ENCODE assay signal across 8 mouse cellular contexts in the genomic region with DNA sequence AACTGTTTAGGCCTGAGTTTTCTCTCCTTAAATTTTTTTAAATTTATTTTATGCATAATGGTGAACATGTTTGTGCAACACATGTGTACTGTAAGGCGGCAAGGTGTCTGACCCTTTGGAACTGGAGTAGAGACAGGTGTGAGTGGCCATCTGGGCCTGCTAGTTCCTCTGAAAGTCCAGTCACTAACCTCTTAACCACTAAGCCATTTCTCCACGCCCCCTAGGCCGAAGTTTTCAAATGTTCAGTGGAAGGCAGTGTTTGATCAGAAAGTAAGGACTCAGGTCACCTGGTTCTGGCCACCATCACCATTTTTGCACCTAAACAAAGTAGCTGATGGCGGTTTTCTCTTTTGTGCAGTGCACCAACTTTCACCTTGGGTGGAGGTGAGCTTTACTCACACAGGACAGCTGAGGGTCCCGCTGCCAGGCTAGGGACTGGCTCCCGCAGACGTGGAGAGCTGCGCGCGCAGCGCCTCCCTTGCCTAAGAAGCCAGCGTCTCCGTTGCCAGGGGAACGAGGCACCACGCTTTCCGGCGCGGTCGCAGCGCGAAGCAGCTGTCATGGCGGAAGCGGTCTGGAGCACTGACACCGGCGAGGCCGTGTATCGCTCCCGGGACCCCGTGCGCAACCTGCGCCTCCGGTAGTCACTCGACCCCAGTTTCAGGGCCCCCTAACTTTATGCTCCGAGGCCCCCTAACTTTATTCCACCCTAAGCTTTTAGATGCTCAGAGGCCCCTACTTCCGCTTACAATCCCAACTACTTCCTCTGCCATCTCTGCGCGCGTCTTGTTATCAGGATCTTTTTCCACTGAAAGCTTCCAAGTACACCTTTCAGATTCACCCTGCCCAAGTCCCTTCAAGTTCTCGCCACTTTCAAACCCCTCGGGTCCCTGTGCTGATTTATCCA. TPM values are rescaled to one million over a fixed set of nuclear protein-coding genes. Genes with fewer than 3 reads are reported as not detected.
DNase-seq lines count a peak whose midpoint lies in the region; ATAC-seq lines count a peak whose summit lies in the region.

A gene (plus strand): TSS at position 526 of the 907 bp plus-strand sequence.

- H3K4me2 ChIP-seq in hindbrain, embryonic 11.5 days (replicated peaks; ENCODE audit: low read depth, low read length): peak within 1 kb of the TSS; percentile 62

- H3K9ac ChIP-seq in hindbrain, embryonic 11.5 days (ENCODE audit: low read depth, low read length): peak within 1 kb of the TSS; percentile 70

- no peaks in the 10 kb centered on the region; the same call in 1 of the 2 replicates for H3K36me3 ChIP-seq in hindbrain, embryonic 11.5 days (ENCODE audit: control insufficient read depth, insufficient read depth, low read length)

- no peaks in the 10 kb centered on the region for H3K4me1 ChIP-seq in hindbrain, embryonic 11.5 days (replicated peaks; ENCODE audit: control insufficient read depth, insufficient read depth, low read length)

- ATAC-seq in hindbrain, embryonic 11.5 days (ENCODE audit: low FRiP score): peak; percentile 91

- H3K27ac ChIP-seq in hindbrain, embryonic 11.5 days (ENCODE audit: low read depth, low read length): peak within 1 kb of the TSS; percentile 39; the same call in 1 of the 2 replicates

- no peaks in the 10 kb centered on the region for H3K27me3 ChIP-seq in hindbrain, embryonic 11.5 days (ENCODE audit: control insufficient read depth, insufficient read depth, low read length)

- WGBS in hindbrain, embryonic 11.5 days: 6% methylated on average over 40 of the region's 40 CpGs

- peak within 1 kb of the TSS; percentile 57 for H3K4me3 ChIP-seq in hindbrain, embryonic 11.5 days (ENCODE audit: low read depth, low read length)

- H3K9me3 ChIP-seq in hindbrain, embryonic 11.5 days (ENCODE audit: control insufficient read depth, low read length): no peaks in the 10 kb centered on the region

- DNase-seq in MN1 (ENCODE audit: low spot score): peak; percentile 93
- DNase-seq in cerebellum, adult 9-10 months: peak; percentile 87
- DNase-seq in frontal cortex, adult 2 months (ENCODE audit: extremely low spot score in 1 of 2, low spot score in 1 of 2): peak; percentile 80 to 92
- DNase-seq in hindbrain, embryonic 11.5 days (ENCODE audit: low spot score): peak; percentile 98
- DNase-seq in layer of hippocampus, postnatal 10 days (ENCODE audit: low spot score in 2 of 2): peak; percentile 89 to 92
- DNase-seq in lung, postnatal 10 days: peak; percentile 95
- peak; percentile 88 for DNase-seq in ovary, postnatal 36 days (ENCODE audit: low spot score)
- DNase-seq in thymus, postnatal 25 days: peak; percentile 91

RNA-seq across cellular contexts. Expression of the gene that starts here (rescaled TPM):
- 11.0 and 12.4 TPM in 2 replicates for polyA plus RNA-seq in frontal cortex, adult 2 months (2012; rRNA removed)
- polyA plus RNA-seq in hindbrain, embryonic 11.5 days (2014; fragmentation: Nextera tagmentation; extraction: Ambion mirVana): 13.2 and 16.2 TPM in 2 replicates
- total RNA-seq in layer of hippocampus, postnatal 10 days (2021): 1 to 10 TPM; 7.0 to 7.2 TPM

Comparison
In these comparisons a context has a peak if more than half of its experiments do, and no peak if none do; other contexts are left out.
1. Peak in every context shown above with its lines: DNase-seq, ATAC-seq, H3K4me3 ChIP-seq and H3K27ac ChIP-seq.